ENCODE assay signal across 9 mouse cellular contexts in genomic region chr9:20857131-20857530, GRCm38 (mm10). TPM values are rescaled to one million over a fixed set of nuclear protein-coding genes. Genes with fewer than 3 reads are reported as not detected.
DNase-seq lines count a peak whose midpoint lies in the region; ATAC-seq and TF ChIP-seq lines count a peak whose summit lies in the region.
"Had no signal": no experiment of that assay in that cellular context is flagged by ENCODE, and none has a peak within 500 bp of the region (broad histone marks: within the 10 kb centered on the region; RNA-seq: fewer than 3 reads in every experiment).

No protein-coding gene starts in this region.

- 0 out of 2 replicates have a peak, but pooled peaks cover 3% of the 10 kb centered on the region for H3K27me3 ChIP-seq in forebrain, embryonic 14.5 days (replicated peaks; ENCODE audit: control insufficient read depth, insufficient read depth, low read length)
- no peaks in the 10 kb centered on the region for H3K27me3 ChIP-seq in forebrain, embryonic 15.5 days
- no peaks in the 10 kb centered on the region for H3K27me3 ChIP-seq in embryonic facial prominence, embryonic 11.5 days (ENCODE audit: control insufficient read depth, insufficient read depth, low read length)
- H3K27me3 ChIP-seq in limb, embryonic 14.5 days (ENCODE audit: control insufficient read depth, insufficient read depth, low read length): no peaks in the 10 kb centered on the region
- H3K27me3 ChIP-seq in stomach, embryonic 15.5 days (replicated peaks): no peaks in the 10 kb centered on the region
- H3K27me3 ChIP-seq: lung, embryonic 15.5 days had no signal

- H3K4me3 ChIP-seq in forebrain, embryonic 14.5 days (ENCODE audit: low read depth, low read length): no peak overlapping the region
- no peak overlapping the region for H3K4me3 ChIP-seq in forebrain, embryonic 15.5 days
- no peak overlapping the region for H3K4me3 ChIP-seq in embryonic facial prominence, embryonic 11.5 days (ENCODE audit: low read depth, low read length)
- no peak overlapping the region for H3K4me3 ChIP-seq in limb, embryonic 14.5 days (replicated peaks; ENCODE audit: low read length)
- no peak overlapping the region for H3K4me3 ChIP-seq in stomach, embryonic 15.5 days (replicated peaks)
- H3K4me3 ChIP-seq: lung, embryonic 15.5 days had no signal

- DNase-seq in forebrain, embryonic 14.5 days (ENCODE audit: low spot score): peak; percentile 25
- DNase-seq in CD4-positive helper T cell, adult 2 months (ENCODE audit: low read depth, low spot score): peak; percentile 52
- peak; percentile 88 for DNase-seq in embryonic facial prominence, embryonic 11.5 days (ENCODE audit: low spot score)
- DNase-seq in limb, embryonic 14.5 days (ENCODE audit: low spot score): peak; percentile 83
- no peak for DNase-seq in layer of hippocampus, postnatal 36 days
- DNase-seq in urinary bladder, postnatal 4 days (ENCODE audit: low spot score in 2 of 2): no peak

- ATAC-seq in forebrain, embryonic 14.5 days: no peak
- no peak for ATAC-seq in forebrain, embryonic 15.5 days (replicated peaks)
- ATAC-seq in embryonic facial prominence, embryonic 11.5 days (replicated peaks; ENCODE audit: insufficient number of reproducible peaks, low FRiP score, low TSS enrichment, low read depth): 0 out of 2 replicates have a peak, but pooled peaks have one; percentile 6
- no peak for ATAC-seq in limb, embryonic 14.5 days (ENCODE audit: low FRiP score, low read depth)
- 0 out of 2 replicates have a peak, but pooled peaks have one; percentile 16 for ATAC-seq in stomach, embryonic 15.5 days (ENCODE audit: insufficient read depth, low FRiP score, low read depth)

- no peak overlapping the region for H3K27ac ChIP-seq in forebrain, embryonic 14.5 days (ENCODE audit: low read depth, low read length)
- no peak overlapping the region for H3K27ac ChIP-seq in forebrain, embryonic 15.5 days (replicated peaks)
- no peak overlapping the region for H3K27ac ChIP-seq in embryonic facial prominence, embryonic 11.5 days (replicated peaks; ENCODE audit: low read depth, low read length)
- H3K27ac ChIP-seq in limb, embryonic 14.5 days (replicated peaks; ENCODE audit: low read depth, low read length): no peak overlapping the region
- H3K27ac ChIP-seq in stomach, embryonic 15.5 days: no peak overlapping the region
- H3K27ac ChIP-seq: lung, embryonic 15.5 days had no signal

- no peak for TF ChIP-seq POLR2A in limb, embryonic 14.5 days (IDR thresholded peaks at IDR 0.05; ENCODE audit: borderline replicate concordance, extremely low read depth, insufficient read depth, insufficient read length)

- no peaks in the 10 kb centered on the region for H3K4me1 ChIP-seq in forebrain, embryonic 14.5 days (ENCODE audit: control insufficient read depth, insufficient read depth, low read length)
- H3K4me1 ChIP-seq in forebrain, embryonic 15.5 days: no peaks in the 10 kb centered on the region
- H3K4me1 ChIP-seq in embryonic facial prominence, embryonic 11.5 days (ENCODE audit: control insufficient read depth, insufficient read depth, low read length): no peaks in the 10 kb centered on the region
- no peaks in the 10 kb centered on the region for H3K4me1 ChIP-seq in limb, embryonic 14.5 days (ENCODE audit: control insufficient read depth, insufficient read depth, low read length)
- no peaks in the 10 kb centered on the region for H3K4me1 ChIP-seq in stomach, embryonic 15.5 days
- H3K4me1 ChIP-seq: lung, embryonic 15.5 days had no signal

- no peak overlapping the region for H3K9ac ChIP-seq in forebrain, embryonic 14.5 days (ENCODE audit: low read length)
- H3K9ac ChIP-seq in forebrain, embryonic 15.5 days (replicated peaks): no peak overlapping the region
- no peak overlapping the region for H3K9ac ChIP-seq in embryonic facial prominence, embryonic 11.5 days (replicated peaks; ENCODE audit: low read length)
- H3K9ac ChIP-seq in limb, embryonic 14.5 days (ENCODE audit: low read depth, low read length, severe bottlenecking): no peak overlapping the region
- no peak overlapping the region for H3K9ac ChIP-seq in stomach, embryonic 15.5 days
- H3K9ac ChIP-seq: lung, embryonic 15.5 days had no signal

- no peaks in the 10 kb centered on the region for H3K36me3 ChIP-seq in forebrain, embryonic 14.5 days (ENCODE audit: control insufficient read depth, insufficient read depth, low read length)
- H3K36me3 ChIP-seq in forebrain, embryonic 15.5 days: no peaks in the 10 kb centered on the region
- H3K36me3 ChIP-seq in embryonic facial prominence, embryonic 11.5 days (replicated peaks; ENCODE audit: control insufficient read depth, insufficient read depth, low read depth, low read length): no peaks in the 10 kb centered on the region
- H3K36me3 ChIP-seq in limb, embryonic 14.5 days (ENCODE audit: control insufficient read depth, insufficient read depth, low read length): no peaks in the 10 kb centered on the region
- H3K36me3 ChIP-seq in stomach, embryonic 15.5 days: no peaks in the 10 kb centered on the region
- H3K36me3 ChIP-seq: lung, embryonic 15.5 days had no signal

- no peaks in the 10 kb centered on the region for H3K9me3 ChIP-seq in forebrain, embryonic 14.5 days (replicated peaks; ENCODE audit: control insufficient read depth, low read length)
- H3K9me3 ChIP-seq in forebrain, embryonic 15.5 days: no peaks in the 10 kb centered on the region
- no peaks in the 10 kb centered on the region for H3K9me3 ChIP-seq in embryonic facial prominence, embryonic 11.5 days (replicated peaks; ENCODE audit: control insufficient read depth, low read length)
- no peaks in the 10 kb centered on the region for H3K9me3 ChIP-seq in limb, embryonic 14.5 days (ENCODE audit: control insufficient read depth, low read length)
- H3K9me3 ChIP-seq in stomach, embryonic 15.5 days: no peaks in the 10 kb centered on the region
- H3K9me3 ChIP-seq: lung, embryonic 15.5 days had no signal

- WGBS in forebrain, embryonic 14.5 days: 11% methylated on average over 6 of the region's 6 CpGs
- WGBS in forebrain, embryonic 15.5 days: 8% methylated on average over 6 of the region's 6 CpGs
- 11% methylated on average over 6 of the region's 6 CpGs for whole genome bisulfite sequencing in embryonic facial prominence, embryonic 11.5 days
- 4% methylated on average over 6 of the region's 6 CpGs for WGBS in limb, embryonic 14.5 days
- WGBS in stomach, embryonic 15.5 days: 8% methylated on average over 6 of the region's 6 CpGs

- H3K4me2 ChIP-seq in forebrain, embryonic 14.5 days (ENCODE audit: low read length): no peak overlapping the region
- no peak overlapping the region for H3K4me2 ChIP-seq in forebrain, embryonic 15.5 days (replicated peaks)
- H3K4me2 ChIP-seq in embryonic facial prominence, embryonic 11.5 days (ENCODE audit: low read depth, low read length): no peak overlapping the region
- no peak overlapping the region for H3K4me2 ChIP-seq in limb, embryonic 14.5 days (replicated peaks; ENCODE audit: low read depth, low read length, severe bottlenecking)
- H3K4me2 ChIP-seq in stomach, embryonic 15.5 days: no peak overlapping the region
- H3K4me2 ChIP-seq: lung, embryonic 15.5 days had no signal

RNA-seq across cellular contexts. Expression of gene A230050P20Rik, which starts 11.3 kb away (rescaled TPM):
- polyA plus RNA-seq in forebrain, embryonic 14.5 days (2014; fragmentation: Nextera tagmentation; extraction: Ambion mirVana): 0.62 and 1.2 TPM in 2 replicates
- 2.9 and 3.5 TPM in 2 replicates for polyA plus RNA-seq in forebrain, embryonic 15.5 days (2015; fragmentation: Nextera tagmentation; extraction: Ambion mirVana)
- polyA plus RNA-seq in embryonic facial prominence, embryonic 11.5 days (2014; fragmentation: Nextera tagmentation; extraction: Ambion mirVana): 0.64 and 1.1 TPM in 2 replicates
- 25.4 and 35.2 TPM in 2 replicates for polyA plus RNA-seq in limb, embryonic 14.5 days (2012; rRNA removed)
- 4.5 and 4.7 TPM in 2 replicates for polyA plus RNA-seq in limb, embryonic 14.5 days (2014; fragmentation: Nextera tagmentation; extraction: Ambion mirVana)
- polyA plus RNA-seq in stomach, embryonic 15.5 days (2015; fragmentation: Nextera tagmentation; extraction: Ambion mirVana): 20.7 and 21.2 TPM in 2 replicates
- 10 to 100 TPM; 68.4 to 69.6 TPM for total RNA-seq in layer of hippocampus, postnatal 36 days (2021)

RNA-seq across cellular contexts. Expression of gene Angptl6, which starts 22.4 kb away (rescaled TPM):
- polyA plus RNA-seq in forebrain, embryonic 14.5 days (2014; fragmentation: Nextera tagmentation; extraction: Ambion mirVana): 15.5 TPM in 2 replicates
- polyA plus RNA-seq in forebrain, embryonic 15.5 days (2015; fragmentation: Nextera tagmentation; extraction: Ambion mirVana): 15.4 and 15.6 TPM in 2 replicates
- 1.6 and 3.2 TPM in 2 replicates for polyA plus RNA-seq in embryonic facial prominence, embryonic 11.5 days (2014; fragmentation: Nextera tagmentation; extraction: Ambion mirVana)
- 3.1 and 4.0 TPM in 2 replicates for polyA plus RNA-seq in limb, embryonic 14.5 days (2012; rRNA removed)
- 2.4 and 4.3 TPM in 2 replicates for polyA plus RNA-seq in limb, embryonic 14.5 days (2014; fragmentation: Nextera tagmentation; extraction: Ambion mirVana)
- 7.5 and 8.1 TPM in 2 replicates for polyA plus RNA-seq in stomach, embryonic 15.5 days (2015; fragmentation: Nextera tagmentation; extraction: Ambion mirVana)
- 1 to 10 TPM; 9.8 to 9.9 TPM for total RNA-seq in layer of hippocampus, postnatal 36 days (2021)

RNA-seq across cellular contexts. Expression of gene Ppan, which starts 30.8 kb away (rescaled TPM):
- 44.1 and 49.6 TPM in 2 replicates for polyA plus RNA-seq in forebrain, embryonic 14.5 days (2014; fragmentation: Nextera tagmentation; extraction: Ambion mirVana)
- 57.1 and 59.0 TPM in 2 replicates for polyA plus RNA-seq in forebrain, embryonic 15.5 days (2015; fragmentation: Nextera tagmentation; extraction: Ambion mirVana)
- polyA plus RNA-seq in embryonic facial prominence, embryonic 11.5 days (2014; fragmentation: Nextera tagmentation; extraction: Ambion mirVana): 64.3 and 65.0 TPM in 2 replicates
- polyA plus RNA-seq in limb, embryonic 14.5 days (2012; rRNA removed): 147 and 175 TPM in 2 replicates
- 79.8 and 82.7 TPM in 2 replicates for polyA plus RNA-seq in limb, embryonic 14.5 days (2014; fragmentation: Nextera tagmentation; extraction: Ambion mirVana)
- polyA plus RNA-seq in stomach, embryonic 15.5 days (2015; fragmentation: Nextera tagmentation; extraction: Ambion mirVana): 80.9 and 81.3 TPM in 2 replicates
- total RNA-seq in layer of hippocampus, postnatal 36 days (2021): 10 to 100 TPM; 19.8 to 24.9 TPM

RNA-seq across cellular contexts. Expression of gene Rdh8, which starts 38.8 kb away (rescaled TPM):
- not detected in 2 replicates for polyA plus RNA-seq in forebrain, embryonic 14.5 days (2014; fragmentation: Nextera tagmentation; extraction: Ambion mirVana)
- not detected in 2 replicates for polyA plus RNA-seq in forebrain, embryonic 15.5 days (2015; fragmentation: Nextera tagmentation; extraction: Ambion mirVana)
- polyA plus RNA-seq in embryonic facial prominence, embryonic 11.5 days (2014; fragmentation: Nextera tagmentation; extraction: Ambion mirVana): not detected in 2 replicates
- not detected in 2 replicates for polyA plus RNA-seq in limb, embryonic 14.5 days (2012; rRNA removed)
- not detected in 2 replicates for polyA plus RNA-seq in limb, embryonic 14.5 days (2014; fragmentation: Nextera tagmentation; extraction: Ambion mirVana)
- polyA plus RNA-seq in stomach, embryonic 15.5 days (2015; fragmentation: Nextera tagmentation; extraction: Ambion mirVana): not detected in 2 replicates
- total RNA-seq in layer of hippocampus, postnatal 36 days (2021): not detected
- polyA plus RNA-seq: lung, embryonic 15.5 days had no signal

RNA-seq across cellular contexts. Expression of gene Eif3g, which starts 41.3 kb away (rescaled TPM):
- 264 and 269 TPM in 2 replicates for polyA plus RNA-seq in forebrain, embryonic 14.5 days (2014; fragmentation: Nextera tagmentation; extraction: Ambion mirVana)
- 267 and 288 TPM in 2 replicates for polyA plus RNA-seq in forebrain, embryonic 15.5 days (2015; fragmentation: Nextera tagmentation; extraction: Ambion mirVana)
- 352 TPM in 2 replicates for polyA plus RNA-seq in embryonic facial prominence, embryonic 11.5 days (2014; fragmentation: Nextera tagmentation; extraction: Ambion mirVana)
- 167 and 179 TPM in 2 replicates for polyA plus RNA-seq in limb, embryonic 14.5 days (2012; rRNA removed)
- 287 and 289 TPM in 2 replicates for polyA plus RNA-seq in limb, embryonic 14.5 days (2014; fragmentation: Nextera tagmentation; extraction: Ambion mirVana)
- 283 and 327 TPM in 2 replicates for polyA plus RNA-seq in stomach, embryonic 15.5 days (2015; fragmentation: Nextera tagmentation; extraction: Ambion mirVana)
- 100 to 1,000 TPM; 120 to 127 TPM for total RNA-seq in layer of hippocampus, postnatal 36 days (2021)

Comparison
In these comparisons a context has a peak if more than half of its experiments do, and no peak if none do; other contexts are left out.
1. ATAC-seq: peak in embryonic facial prominence, embryonic 11.5 days (single experiment) and stomach, embryonic 15.5 days (single experiment); none in forebrain, embryonic 14.5 days (single experiment), forebrain, embryonic 15.5 days (single experiment) and limb, embryonic 14.5 days (single experiment).
2. DNase-seq: peak in forebrain, embryonic 14.5 days (single experiment), CD4-positive helper T cell, adult 2 months (single experiment), embryonic facial prominence, embryonic 11.5 days (single experiment) and limb, embryonic 14.5 days (single experiment); none in layer of hippocampus, postnatal 36 days (0 of 2) and urinary bladder, postnatal 4 days (0 of 2).